Mouse (Mus musculus) testis, postnatal 14 days (tissue): ENCODE results near the gene Pgpep1l.
"Not testable (repeated sequence)": the region's sequence is repeated elsewhere in the genome, so short reads cannot be mapped to it uniquely, and the experiment has no call there.

Source experiments
- DNase-seq: peaks from one replicate; pipeline ENCODE4 v3.0.0; 2021; ENCODE audit warnings: low spot score

Pgpep1l gene

GRCm38 (mm10) chr7:68282304-68283132, 18.5 kb upstream of the Pgpep1l start:
- no peak for DNase-seq

DNA sequence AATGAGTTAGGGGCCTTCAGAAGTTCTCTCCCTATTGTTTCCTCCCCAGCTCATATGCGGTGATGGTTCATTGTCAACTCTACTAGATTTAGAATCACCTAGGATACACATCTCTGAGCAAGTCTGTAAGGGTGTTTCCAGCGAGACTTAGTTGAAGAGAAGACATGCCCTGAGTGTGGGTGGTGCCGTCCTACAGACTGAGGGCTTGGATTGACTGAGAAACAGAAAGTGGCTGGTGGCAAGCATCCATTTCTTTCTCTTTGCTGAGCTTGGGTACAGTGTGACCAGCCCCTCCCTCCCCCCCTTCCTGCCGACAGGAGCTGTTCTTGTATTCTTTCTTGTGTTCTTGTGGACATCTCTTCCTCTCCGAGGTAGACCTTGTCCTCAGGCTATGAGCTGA, 17.3 kb upstream of the Pgpep1l start:
- DNase-seq, result no peak

DNA sequence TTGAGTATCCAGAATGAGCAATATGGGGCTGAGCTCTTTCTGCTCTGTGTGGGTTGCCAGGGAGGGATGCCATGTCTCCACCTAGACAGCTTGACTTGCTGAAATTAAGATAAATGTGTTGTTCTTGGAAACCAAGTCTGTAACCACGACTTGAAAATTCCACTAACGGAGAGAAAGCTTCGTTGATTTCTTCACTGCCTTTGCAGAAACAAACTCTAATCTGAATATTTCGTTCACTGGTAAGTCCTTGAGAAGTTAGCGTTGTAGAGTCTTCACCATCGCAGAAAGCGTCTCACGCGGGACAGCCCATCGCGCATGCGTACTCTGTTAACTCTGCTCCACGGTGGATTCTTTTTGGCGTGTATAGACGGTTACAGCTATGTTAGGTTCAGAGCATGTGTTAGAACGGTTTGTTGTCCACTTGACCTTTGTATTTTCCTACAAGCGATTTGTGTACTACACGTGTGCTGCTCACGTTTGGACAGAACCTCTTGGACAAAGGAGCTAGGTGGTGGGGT, 16.4 kb upstream of the Pgpep1l start:
- DNase-seq, result no peak

GRCm38 (mm10) chr7:68279481-68279880, 15.4 kb upstream of the Pgpep1l start:
- no peak for DNase-seq

GRCm38 (mm10) chr7:68278908-68279307, 14.9 kb upstream of the Pgpep1l start:
- DNase-seq, result no peak

DNA sequence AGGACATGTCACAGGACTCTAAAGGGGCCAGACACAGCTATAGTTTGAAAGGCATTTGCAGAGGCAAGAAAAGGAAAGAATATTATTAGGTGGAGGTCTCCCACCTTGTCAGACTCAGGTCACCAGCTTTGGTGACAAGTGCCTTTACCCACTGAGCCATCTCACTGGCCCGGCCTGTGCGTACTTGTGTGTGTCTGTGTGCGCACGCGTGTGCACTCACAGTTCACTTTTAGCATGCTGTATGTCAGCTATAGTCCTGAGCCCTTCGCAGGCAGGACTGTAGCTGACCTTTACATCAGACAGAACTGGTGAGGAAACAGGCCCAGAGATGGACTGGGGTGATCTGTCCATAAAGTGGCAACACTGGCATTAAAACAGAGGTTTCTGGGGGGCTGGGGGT, 14.4 kb upstream of the Pgpep1l start:
- no peak for DNase-seq

DNA sequence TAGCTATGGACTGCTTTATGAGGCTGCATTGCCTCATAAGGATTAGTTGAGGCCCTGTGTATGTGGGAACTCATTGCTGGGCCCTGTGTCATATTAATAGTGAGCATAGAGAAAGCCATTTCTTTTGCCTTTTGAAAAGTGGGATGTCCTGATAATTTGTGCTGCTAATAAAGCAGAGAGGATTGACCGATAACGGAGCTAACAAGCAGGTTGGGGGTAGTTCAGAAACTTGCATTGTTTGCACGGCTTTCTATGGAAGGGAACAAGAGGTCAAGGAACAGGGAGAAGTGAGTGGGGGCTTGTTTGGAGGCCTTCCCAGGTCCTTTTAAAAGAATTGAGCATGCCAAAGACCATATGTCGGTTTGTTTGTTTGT, 13.9 kb upstream of the Pgpep1l start:
- DNase-seq, result no peak

GRCm38 (mm10) chr7:68277054-68277896, 13.2 kb upstream of the Pgpep1l start:
- DNase-seq, result no peak

- no peak for DNase-seq
Measured at GRCm38 (mm10) chr7:68275838-68276731, 12.1 kb upstream of the Pgpep1l start.

DNA sequence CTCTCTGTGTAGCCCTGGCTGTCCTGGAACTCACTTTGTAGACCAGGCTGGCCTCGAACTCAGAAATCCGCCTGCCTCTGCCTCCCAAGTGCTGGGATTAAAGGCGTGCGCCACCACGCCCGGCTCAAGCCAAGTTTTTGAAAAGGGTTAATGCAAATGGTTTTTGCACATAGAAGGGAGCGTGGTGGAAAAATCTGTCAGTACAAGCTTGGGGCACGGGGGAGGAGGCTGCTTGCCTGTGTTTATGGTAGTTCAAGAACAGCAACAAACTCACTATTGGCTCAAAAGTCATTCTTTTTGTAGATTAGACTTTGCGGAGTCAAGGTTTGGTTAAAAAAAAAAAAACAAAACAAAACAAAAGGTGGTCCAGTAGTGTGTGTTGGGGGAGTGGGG, 11.4 kb upstream of the Pgpep1l start:
- not testable (repeated sequence) for DNase-seq

DNA sequence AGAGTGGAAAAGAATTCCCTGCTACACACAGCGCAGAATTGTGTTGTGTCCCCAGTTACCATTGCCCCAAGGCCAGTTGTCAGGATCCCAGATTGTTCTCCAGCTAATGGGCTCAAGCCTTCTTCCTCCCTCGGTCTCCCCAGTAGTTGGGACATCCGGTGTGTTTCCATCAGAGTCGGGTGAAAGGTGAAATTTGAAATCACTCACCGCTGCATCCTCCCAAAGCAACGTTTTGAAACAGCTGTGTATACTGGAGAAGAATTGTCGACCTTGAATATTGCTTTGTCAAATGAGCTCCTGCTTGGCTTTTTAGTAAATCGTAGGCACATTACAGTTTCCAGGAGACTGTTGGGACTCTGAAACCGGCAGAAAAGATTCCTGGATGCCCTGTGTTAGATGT, 10.9 kb upstream of the Pgpep1l start:
- DNase-seq, result no peak

- no peak for DNase-seq
Measured at GRCm38 (mm10) chr7:68274218-68274617, 10.2 kb upstream of the Pgpep1l start.

- no peak for DNase-seq
Measured at GRCm38 (mm10) chr7:68273515-68273914, 9.5 kb upstream of the Pgpep1l start, which contains the start of gene Fam169b. Gene Fam169b (plus strand): TSS chr7:68273839.

DNA sequence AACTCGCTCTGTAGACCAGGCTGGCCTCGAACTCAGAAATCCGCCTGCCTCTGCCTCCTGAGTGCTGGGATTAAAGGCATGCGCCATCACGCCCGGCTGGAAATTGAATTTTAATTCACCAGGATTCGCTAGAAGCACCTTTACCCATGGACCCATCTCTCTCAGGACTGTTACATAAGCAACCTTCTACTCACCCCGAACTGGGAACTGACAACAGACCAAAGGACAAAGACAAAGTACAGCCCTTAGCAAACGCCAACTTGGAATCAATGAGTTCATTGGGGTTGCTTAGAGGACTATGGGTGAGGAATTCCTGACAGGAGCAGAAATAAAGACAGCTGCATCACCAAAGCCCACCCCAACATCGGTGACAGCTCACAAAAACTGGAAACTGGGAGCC, 8.6 kb upstream of the Pgpep1l start:
- no peak for DNase-seq

GRCm38 (mm10) chr7:68271816-68272215, 7.8 kb upstream of the Pgpep1l start:
- no peak for DNase-seq

DNA sequence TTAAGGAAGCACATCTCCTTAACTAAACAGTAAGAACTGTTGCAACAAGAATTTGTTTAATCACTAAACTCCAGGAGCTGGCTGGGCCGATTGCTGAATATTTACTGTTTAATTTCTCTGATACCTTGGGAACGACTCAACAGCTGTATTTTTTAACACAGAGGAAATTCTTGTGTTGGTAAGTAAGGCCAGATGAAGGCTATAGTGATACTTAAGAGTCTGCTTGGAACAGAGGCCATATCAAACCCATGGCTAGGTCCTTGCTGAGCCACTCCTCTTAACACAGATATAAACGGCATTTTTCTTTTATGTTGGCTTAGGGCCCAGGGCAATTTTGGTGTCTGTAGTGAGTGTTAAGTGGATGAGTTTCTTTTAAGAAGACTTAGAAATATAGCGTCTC, 6.5 kb upstream of the Pgpep1l start:
- no peak for DNase-seq

DNA sequence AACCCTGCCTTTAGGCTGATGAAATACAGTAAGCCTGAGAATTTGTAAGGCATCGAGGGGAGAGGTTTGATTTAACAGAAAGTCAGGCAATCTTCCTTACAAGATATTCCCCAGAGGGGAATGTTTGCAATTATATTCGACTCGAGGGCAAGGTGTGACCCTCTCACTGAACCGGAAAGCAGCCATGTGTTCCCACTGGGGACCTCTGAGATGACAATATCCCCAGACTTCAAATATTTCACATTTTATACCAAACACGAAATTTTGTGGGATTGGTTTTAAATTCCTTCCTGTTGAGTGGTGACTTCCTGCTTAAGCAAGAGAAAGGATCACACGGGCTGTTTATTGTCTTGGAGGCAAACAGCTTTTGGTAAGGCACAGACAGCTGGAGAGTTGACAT, 2.7 kb upstream of the Pgpep1l start:
- DNase-seq, result no peak

- DNase-seq, result no peak
Measured at GRCm38 (mm10) chr7:68265391-68265790, 1.4 kb upstream of the Pgpep1l start.

- DNase-seq, result peak; percentile 42
Measured at GRCm38 (mm10) chr7:68264531-68264930, 498 bp upstream of the Pgpep1l start.

GRCm38 (mm10) chr7:68263346-68264027, 546 bp downstream of the Pgpep1l start:
- DNase-seq, result no peak

DNA sequence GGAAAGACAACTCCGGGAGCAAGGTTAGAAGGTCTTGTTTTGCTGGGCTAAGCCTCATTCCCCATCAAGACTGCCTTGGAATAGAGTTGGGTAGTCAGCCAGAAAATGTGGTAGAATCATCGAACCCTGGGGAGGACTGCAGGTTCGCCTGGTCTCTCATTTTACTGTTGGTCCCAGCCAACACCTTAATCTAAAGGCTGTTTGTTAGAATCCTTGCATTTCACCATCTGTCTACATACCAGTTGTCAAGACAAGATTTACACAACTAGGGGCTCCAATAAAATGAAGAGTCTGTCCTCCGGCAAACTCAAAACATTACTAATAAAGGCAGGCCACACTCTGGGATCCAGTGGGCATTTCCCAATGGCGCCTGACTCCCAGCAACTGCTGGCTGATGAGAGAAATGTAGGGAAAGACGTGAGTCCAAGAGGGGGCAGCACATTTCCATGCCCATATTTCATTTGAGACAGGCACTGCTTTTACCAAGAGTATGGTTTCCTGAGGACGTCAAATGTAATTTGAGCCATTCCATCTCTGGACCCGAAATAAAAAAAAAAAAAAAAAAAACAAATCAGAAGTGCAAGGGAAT, 1.3 kb downstream of the Pgpep1l start:
- DNase-seq, result no peak
